Mouse (Mus musculus): Measurements from ENCODE around the gene Cuedc1.

The Cuedc1 gene

DNA sequence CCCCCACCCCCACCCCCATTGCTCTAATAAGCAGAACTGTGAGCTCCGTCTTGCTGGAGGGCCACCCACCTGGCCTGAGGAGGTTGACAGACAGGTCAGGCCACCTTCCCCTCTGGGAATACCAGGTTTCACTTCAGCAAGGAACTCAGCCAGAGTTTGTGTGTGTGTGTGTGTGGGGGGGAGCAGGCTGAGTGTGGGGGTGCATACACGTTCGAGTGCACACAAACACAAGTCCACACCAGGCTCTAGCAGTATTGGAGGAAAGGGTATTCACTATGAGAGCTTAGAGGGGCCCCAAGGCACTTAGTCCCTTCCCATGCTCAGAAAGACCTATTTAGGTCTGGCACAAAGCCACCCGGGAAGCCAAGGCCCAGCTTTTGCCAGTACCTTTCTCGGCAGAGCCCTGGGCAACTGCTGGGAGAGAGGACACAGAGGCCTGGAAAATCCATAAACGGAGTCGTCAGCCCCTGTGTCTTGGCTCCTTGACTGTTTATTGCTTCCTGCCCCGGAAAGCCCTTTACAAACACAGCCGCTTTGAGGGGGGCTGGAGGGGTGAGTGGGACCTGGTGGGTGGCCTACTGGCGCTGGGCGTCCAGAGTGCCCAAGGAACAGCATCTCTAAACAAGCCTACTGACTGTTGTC is 50.9 kb downstream of the Cuedc1 start:
- no peak for DNase-seq (ENCODE audit: low read depth)

DNA sequence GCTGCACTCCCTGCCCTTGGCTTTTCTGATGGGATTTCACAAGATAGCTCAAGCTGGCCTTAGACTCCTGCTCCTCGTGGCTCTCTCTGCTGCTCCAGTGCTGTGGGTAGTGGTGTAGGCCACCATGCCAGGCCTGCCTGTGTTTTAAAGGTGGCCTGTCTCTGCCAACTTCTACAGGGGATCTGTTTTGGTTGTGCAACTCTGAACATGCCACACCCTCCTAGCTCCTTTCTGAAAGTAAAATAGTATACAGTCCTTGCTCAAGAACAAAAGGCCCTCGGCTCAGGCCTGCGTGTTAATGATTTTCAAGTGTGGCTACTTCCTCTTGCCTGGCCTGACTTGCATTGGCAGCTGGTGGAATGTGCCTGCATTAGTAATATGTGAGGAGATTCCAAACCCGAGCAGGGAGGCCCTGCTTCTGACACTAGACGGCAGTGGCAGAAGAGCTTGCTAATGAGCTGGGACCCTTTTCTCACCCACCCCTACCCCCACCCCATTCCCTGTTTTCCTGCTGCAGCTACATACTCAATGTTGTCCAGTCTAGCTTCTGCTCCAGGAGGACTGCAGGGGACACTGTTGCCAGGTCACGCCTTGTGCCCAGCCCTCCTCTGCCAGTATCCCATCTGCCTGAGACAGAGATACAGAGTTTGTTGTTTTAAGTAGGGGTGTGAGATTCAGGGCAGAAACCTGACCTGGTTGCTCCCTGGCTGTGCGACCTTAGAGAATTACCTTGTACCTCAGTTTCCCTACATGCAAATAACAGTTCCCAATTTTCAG is 53.7 kb downstream of the Cuedc1 start:
- peak; percentile 75 for DNase-seq (ENCODE audit: low read depth)

DNA sequence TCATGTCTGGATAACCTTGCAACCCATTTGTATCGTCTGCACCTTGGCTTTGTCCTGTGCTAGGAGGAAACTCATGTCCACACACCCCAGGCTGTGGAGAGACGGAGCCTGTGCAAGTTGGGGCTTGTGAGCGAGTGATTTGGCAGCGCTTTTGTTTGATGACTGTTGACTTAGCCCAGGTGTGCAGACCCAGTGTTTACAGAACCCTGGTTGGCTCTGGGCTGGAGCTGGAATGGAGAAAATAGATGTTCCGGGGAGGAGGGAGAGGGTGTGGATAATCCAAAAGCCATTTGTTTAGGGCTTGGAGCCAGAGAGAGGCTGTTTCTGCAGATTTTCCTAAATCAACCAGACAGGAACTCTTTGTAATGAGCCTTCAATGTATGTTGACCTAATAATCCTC is 56.0 kb downstream of the Cuedc1 start:
- no peak for DNase-seq (ENCODE audit: low read depth)

DNA sequence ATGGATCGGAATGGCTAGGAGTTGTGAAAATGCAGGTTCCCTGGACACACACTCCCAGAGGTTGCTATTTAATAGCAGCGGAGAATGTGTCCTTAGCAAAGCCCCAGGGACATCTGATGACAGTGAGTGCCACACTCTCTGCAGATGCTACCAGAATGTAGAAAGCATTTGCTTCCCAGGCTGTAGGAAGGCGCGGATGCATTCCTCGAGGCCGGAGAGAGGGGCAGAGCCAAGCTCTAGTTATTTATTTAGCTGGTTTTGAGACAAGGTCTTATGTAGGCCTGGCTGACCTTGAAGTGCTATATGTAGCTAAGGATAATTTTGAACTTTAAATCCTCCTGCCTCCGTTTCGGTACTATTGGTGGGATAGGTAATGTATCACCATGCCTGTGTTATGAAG is 56.6 kb downstream of the Cuedc1 start:
- DNase-seq (ENCODE audit: low read depth), result no peak

DNA sequence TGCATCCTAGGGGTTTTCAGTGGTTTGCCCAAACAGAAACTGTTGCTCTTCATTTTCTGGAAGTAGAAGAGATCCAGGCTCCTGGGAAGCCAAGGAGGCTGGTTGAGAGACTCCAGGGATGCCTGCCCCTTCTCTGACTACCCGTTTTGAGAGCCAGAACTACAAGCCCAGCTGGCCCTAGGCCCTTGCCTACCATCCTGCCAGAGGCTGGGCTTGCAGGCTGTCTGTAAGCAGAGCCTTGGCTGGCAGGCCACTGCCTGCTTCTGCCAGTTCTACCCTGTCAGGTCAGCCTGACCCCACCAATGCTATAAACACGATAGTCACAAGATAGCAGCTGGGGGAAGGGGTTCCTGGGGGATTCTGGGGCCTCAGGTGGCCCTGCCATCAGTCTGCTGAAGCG is 57.6 kb downstream of the Cuedc1 start:
- no peak for DNase-seq (ENCODE audit: low read depth)

DNA sequence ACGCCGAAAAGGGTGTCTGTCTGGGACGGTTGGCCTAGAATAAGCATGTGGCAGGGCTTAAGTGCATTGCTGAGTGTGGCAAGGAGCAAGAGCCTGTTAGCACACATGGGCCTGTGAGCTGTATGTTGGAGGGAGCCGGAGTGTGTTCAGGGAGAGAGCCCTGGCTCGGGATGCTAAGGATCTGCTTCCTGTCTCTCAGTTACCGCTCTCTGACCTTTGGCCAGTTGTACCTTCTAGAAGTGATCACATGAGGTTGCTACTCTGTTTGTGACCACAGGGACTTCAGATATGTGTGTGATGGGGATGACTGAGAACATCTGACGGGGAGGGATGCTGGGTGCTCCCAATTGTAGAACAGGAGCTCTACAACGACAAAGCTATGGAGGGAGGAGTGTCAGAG is 58.1 kb downstream of the Cuedc1 start:
- no peak for DNase-seq (ENCODE audit: low read depth)

DNA sequence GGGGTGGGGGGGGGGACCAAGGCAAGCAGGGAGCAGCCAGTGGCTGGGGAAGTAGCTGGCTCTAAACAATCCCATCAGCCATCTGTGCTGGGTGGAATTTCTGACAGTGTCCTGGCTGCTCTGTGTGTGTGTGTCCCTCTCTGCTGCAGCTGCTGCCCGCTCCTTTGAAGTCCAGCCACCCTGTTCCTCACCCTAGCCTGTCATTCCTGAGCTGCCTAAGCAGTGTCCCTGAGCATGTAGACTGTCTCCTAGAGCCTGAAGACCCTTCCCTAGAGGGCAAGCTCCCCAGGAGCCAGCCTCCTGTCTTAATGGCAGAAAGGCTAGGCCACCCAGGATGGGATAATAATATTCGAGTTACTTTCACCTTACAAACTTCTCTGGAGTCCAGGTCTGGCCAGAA is 58.5 kb downstream of the Cuedc1 start:
- DNase-seq (ENCODE audit: low read depth), result no peak

DNA sequence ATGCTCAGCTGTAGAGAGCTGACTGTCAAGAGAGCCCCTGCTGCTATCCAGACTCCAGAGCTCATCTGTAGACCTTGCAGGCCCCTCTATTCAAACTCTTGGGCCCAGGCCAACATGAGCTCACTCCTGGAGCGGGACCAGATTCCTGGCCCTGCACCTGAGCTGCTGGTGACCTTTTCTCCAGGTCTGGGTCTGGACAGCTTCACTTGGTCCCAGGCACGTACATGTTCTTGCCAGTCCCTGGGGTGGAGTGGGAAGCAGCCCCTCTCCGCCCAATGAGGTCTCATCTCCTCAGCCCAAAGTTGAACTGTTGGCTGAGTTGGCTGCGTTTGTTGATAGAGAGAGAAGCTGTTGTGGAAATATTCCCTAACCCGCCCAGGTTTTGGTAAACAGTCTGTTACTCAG is 61.0 kb downstream of the Cuedc1 start:
- no peak for DNase-seq (ENCODE audit: low read depth)

DNA sequence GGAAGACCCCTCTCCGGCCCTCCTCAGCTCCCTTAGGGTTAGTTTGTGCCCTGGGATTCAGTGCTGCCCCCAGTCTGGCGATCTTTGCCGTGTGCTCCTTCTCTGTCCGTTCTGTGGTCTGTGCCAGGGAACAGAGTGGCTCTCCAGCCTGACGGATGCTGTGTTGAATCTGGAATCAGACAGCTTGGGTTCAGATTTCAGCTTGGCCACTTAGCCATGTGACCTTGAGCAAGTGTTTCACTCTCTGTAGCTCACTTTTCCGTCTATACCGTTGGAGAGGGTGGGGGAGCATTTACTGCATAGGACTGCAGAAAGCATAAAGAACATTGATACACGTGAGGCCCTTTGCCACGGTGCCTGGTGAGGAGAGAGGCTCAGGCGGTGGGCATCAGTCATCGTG is 61.5 kb downstream of the Cuedc1 start:
- no peak for DNase-seq (ENCODE audit: low read depth)

DNA sequence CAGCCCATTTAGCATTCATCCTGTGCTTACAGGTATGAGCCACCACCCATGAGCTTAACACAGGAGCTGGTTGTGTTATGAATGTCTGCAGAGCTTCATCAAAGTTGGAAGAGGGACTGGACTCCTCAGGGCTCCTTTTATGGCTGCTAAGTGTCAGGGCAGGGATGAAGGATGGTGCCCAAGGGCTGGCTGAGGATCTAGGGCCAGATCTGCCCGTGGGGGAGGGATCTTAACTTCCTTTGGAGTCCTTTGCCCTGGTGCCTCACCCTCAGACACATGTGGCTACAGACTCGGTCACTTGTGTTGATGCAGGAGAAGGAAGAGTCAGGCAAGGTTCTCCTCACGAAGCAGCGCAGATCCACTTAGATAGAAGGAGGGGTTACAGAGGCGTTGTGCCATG is 62.5 kb downstream of the Cuedc1 start:
- DNase-seq (ENCODE audit: low read depth), result peak; percentile 54

DNA sequence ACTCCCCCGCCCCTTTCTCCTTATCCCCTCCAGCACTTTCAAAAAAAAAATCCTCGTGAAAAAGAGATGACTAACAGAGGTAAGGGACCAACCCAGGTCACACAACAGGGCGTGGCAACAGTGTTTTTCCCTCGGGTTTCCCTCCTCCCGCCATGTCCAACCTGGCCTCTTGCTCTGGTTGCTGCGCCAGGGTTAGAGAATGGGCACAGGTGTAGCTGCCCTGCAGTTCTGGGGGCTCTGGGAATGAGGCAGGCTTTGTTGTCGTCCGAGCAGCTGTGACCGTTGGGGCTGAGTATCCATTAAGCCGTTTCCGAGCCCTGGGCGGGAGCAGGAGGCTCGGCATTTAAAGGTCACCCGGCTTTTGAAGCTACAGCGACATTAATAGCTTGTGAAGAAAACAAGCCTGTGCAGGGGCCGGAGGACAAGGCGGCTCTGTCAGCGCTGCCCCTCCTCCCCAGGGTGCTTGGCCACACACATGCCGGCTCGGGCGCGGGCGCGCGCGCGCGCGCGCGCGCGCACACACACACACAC is 63.3 kb downstream of the Cuedc1 start:
- DNase-seq (ENCODE audit: low read depth), result peak; percentile 96

DNA sequence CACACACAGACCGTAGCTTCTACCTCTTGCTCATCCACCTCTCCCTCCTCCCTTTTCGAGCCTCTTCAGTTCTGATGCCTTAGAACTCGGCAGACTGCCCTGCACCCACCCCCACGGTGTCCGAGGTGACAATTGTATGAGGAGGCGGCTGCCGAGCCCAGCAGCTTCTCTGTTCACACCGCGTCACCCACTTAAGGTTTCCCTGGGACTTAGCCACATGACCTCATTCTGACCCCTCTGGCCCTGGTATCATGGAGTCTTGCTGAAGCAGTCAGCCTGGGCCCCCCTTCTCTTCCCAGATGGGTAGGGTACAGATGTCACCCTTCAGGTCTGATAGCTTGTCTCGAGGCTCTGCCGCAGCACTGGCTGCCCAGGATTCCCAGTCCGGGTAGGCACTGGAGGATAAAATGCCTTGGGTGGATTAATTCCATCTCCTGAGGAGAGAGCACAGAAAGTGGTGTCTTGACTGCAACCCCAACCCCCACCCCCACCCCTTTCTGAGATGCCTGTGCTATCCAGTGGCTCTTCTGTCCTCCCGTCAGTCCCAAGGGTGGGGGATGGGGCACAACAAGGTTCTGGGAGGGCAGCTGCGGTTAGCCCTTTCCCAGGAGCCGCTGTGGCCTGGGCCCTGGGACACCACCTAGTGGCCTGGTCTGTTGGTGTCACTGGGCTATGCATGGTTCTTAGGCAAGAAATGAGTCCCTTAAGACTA is 63.9 kb downstream of the Cuedc1 start:
- DNase-seq (ENCODE audit: low read depth), result peak; percentile 97

DNA sequence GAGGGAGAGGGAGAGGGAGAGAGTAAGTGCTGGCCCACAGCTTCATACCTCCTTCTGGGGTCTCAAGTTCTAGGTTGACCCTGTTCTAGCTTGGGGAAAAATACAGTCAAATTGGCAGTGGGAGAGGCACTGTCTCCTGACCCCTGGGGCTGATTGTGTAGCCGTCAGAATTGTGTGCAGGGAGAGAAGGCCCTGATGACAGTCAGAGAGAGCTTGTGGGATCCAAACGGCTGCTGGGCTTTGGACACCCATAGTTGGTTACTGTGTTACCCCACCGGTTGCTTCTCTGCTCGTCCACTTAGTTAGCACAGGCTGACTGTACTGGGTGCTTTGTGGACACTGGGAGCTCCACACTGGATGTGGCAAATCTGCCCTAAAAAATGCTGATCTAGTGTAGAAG is 64.9 kb downstream of the Cuedc1 start:
- DNase-seq (ENCODE audit: low read depth), result peak; percentile 41

DNA sequence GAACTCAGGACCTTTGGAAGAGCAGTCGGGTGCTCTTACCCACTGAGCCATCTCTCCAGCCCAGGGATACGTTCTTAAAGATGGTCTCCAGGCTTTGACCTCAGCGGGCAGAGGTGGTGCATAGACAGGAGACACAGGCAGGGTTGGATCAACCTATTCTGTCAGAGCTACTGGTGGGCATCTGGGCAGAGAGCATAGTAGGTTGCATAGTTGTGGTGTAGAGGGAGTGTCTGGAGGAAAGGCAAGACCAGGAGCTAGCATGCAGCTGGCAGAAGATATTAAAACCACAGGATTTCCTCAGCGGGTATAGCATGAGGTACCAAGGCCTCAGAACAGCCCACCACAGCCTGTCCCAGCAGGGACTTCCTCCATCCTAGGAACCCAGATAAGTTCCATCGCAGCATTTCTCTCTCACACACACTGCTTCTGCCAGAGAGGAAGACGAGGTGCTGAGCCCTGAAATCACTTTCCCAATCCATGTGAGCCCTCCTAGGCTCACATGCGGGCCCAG is 66.4 kb downstream of the Cuedc1 start:
- DNase-seq (ENCODE audit: low read depth), result peak; percentile 99

DNA sequence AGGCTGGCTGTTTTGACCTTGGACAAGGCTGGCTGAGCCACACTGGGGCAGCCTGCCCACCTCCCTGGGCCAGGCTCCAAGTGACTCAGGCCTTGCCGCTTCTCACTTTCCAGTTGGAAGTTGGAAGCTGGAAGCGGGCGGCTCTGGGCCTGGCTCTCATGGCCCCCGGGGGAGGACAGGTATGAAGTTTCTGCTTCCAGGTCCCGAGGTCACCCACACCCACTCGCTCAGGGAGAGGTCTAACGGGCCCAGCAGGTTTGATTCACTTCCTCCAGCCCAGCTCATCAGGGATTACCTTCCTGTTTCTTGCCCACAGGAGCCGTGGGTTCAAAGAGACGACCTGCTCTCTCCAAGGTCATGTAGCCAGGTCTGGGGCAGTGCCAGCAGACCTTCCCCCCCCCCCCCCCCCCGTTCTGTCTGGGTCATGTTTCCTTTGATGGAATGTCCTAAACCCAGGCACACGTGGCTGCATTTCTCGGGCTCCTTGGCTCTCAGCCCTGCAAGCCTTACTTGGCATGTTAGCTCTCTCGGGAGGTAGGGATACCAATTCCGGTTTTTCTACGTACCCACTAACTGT is 67.0 kb downstream of the Cuedc1 start:
- DNase-seq (ENCODE audit: low read depth), result peak; percentile 96

DNA sequence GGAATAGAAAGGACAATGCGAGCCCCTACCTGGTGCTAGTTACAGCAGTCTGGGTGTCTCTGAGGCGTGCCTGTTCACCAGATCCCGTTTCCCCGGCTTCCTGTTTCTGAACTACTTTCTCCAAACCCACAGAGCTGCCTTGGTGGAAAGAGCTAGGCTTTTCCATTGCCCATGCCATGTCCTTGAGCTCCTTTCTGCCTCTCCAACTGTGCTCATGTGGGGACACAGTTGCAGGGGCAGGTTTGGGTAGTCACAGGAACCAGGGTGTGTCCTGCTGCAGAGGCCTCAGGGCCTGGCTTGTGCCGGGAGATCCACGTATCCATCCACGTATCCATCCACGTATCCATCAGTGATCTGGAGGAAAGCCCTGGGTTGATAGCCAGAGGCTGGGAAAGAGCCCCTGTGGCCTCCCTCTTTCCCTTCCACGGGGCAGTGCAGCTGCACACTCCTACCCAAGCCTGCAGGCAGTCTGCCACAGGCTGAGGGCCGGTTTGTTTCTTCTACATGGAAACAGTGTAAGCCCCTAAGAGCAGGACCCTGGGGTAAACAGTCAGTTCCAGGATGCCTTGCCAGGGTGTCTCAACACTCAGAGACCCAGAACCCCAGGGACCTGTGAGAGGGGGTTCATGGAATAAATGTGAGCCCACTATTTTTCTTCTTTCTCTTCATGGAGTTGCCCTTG is 68.0 kb downstream of the Cuedc1 start:
- peak; percentile 60 for DNase-seq (ENCODE audit: low read depth)

DNA sequence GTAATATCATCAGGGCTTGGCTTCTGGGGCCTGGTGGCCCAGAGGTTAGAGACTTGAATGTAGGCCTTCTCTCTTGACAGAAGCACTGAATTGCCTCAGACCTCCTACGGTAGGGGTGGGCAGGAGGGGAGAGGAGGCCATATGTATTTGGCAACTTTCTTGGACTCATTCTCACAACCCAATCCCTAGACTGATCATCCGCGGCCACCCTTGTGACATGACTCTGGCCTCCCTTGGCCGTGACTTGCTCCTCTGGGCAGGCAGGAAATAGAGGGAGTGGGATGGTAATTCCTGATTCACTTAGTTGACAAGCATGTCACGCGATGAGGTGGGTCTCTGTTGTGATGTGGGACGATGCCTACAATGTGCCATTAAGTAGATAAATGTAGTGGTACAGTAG is 68.6 kb downstream of the Cuedc1 start:
- no peak for DNase-seq (ENCODE audit: low read depth)

DNA sequence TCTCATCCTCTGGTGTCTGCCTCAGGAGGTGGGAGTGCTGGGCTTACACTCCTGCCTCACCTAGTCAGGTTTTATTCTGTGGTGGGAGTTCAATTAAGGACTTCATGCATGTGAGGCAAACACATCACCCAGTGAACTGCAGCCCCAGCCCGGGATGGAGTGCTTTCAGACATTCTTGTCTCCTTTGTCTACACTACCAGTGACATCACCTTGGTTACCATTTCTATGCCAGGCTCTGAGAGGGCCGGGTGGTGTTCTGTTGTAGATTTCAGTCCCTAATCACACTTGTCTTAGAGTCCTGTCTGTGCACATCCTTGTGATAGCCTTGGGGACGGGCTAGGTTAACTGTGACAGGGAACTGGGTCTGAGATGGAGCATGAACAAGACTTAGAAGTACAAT is 70.8 kb downstream of the Cuedc1 start:
- DNase-seq (ENCODE audit: low read depth), result no peak

DNA sequence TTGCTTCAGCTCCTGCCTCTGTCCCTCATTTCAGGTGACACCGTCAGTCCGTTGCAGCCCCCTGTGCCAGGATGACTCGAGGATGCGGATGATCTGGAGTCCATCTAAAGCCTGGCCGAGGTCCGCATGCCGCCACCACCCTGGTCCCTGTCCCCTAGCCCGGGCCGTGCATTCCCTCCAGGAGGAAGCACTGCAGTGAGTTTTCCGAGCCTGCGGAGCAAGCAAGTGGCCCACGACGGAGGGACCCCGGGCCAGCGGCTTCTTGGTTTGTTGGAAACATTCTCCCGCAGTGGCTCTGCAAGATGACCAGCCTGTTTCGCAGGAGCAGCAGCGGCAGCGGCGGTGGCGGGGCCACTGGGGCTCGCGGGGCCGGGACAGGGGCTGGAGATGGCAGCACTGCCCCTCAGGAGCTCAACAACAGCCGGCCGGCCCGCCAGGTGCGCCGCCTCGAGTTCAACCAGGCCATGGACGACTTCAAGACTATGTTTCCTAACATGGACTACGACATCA is 71.7 kb downstream of the Cuedc1 start:
- DNase-seq (ENCODE audit: low read depth), result no peak

DNA sequence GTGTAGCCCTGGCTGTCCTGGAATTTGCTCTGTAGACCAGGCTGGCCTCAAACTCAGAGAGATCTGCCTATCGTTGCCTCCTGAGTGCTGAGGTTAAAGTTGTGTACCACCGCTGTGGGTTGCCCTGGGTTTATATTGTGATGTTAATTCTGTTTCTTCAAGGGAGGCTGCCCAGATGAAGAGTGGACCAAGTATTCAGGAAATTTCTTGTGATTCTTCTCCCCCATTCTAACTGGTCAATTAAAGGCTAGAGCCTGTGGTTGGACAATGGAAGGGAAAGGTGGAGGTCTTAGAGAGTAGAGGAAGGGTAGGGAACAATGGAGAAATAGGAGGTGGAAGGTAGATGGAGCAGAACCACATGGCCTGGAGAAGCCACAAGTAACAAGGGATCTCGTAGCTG is 72.7 kb downstream of the Cuedc1 start:
- DNase-seq (ENCODE audit: low read depth), result no peak

DNA sequence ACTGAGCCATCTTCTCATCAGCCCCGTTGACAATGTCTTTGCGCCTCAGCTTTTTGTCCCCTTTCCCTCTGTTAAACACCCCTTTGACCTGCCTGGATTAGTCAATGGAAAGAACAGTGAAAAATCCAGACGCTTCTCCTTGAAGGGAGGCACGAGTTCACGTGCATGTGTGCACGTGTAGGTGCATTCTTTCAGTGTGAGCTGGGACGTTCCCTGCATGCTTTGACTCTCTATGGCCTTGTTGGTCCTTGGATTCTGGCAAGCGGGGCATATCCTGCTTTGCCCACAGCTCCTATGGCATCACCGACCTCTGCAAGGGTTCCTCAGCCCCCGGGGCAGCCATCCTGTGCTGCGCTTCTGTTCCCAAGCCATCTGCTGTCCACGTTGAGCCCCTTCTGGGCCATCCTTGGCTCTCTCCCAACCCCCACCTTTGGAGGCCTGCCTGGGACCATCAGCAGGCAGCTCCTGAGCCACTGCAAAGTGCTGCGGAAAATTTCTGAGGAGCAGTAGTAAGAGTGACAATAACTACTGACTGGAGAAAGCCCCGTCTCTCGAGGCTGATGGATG is 74.1 kb downstream of the Cuedc1 start:
- DNase-seq (ENCODE audit: low read depth), result no peak
